In genomic region chr11:107275902-107276301, GRCm38 (mm10) we compare ENCODE assay signal across 9 mouse cellular contexts.
A peak's percentile ranks its signal among the peaks of the same experiment; 100 is the strongest.
DNase-seq lines count a peak whose midpoint lies in the region; ATAC-seq and TF ChIP-seq lines count a peak whose summit lies in the region.
"Had no signal": no experiment of that assay in that cellular context is flagged by ENCODE, and none has a peak within 500 bp of the region (broad histone marks: within the 10 kb centered on the region; RNA-seq: fewer than 3 reads in every experiment).

No protein-coding gene starts in this region.

- TF ChIP-seq POLR2A in kidney, adult 2 months (IDR thresholded peaks at IDR 0.05; ENCODE audit: low read depth, low read length), result no peak
- no peak for TF ChIP-seq POLR2A in lung, adult 2 months (IDR thresholded peaks at IDR 0.05; ENCODE audit: borderline replicate concordance, extremely low read depth, low read depth, low read length)

- H3K27me3 ChIP-seq in forebrain, embryonic 10.5 days (ENCODE audit: poor library complexity, severe bottlenecking), result peaks cover 9% of the 10 kb centered on the region
- no peaks in the 10 kb centered on the region for H3K27me3 ChIP-seq in forebrain, embryonic 15.5 days
- H3K27me3 ChIP-seq in kidney, adult 2 months (replicated peaks; ENCODE audit: control insufficient read depth, insufficient read depth, low read length), result no peaks in the 10 kb centered on the region
- H3K27me3 ChIP-seq: neural tube, embryonic 12.5 days had no signal

- H3K4me1 ChIP-seq in forebrain, embryonic 10.5 days, result peaks cover 66% of the 10 kb centered on the region
- H3K4me1 ChIP-seq in forebrain, embryonic 15.5 days, result peaks cover 22% of the 10 kb centered on the region
- H3K4me1 ChIP-seq in kidney, adult 2 months (ENCODE audit: control insufficient read depth, insufficient read depth, low read length), result peaks cover 15% of the 10 kb centered on the region
- H3K4me1 ChIP-seq in lung, adult 2 months (ENCODE audit: control insufficient read depth, insufficient read depth, low read length), result peaks cover 15% of the 10 kb centered on the region

- no peaks in the 10 kb centered on the region for H3K9me3 ChIP-seq in forebrain, embryonic 10.5 days
- H3K9me3 ChIP-seq in forebrain, embryonic 15.5 days, result no peaks in the 10 kb centered on the region
- H3K9me3 ChIP-seq: neural tube, embryonic 12.5 days had no signal

- peak; percentile 43 for DNase-seq in forebrain, embryonic 10.5 days (ENCODE audit: extremely low spot score, low spot score)
- peak; percentile 56 for DNase-seq in Muller cell, postnatal 12 days (ENCODE audit: inconsistent ontology term)
- DNase-seq in cerebellum, adult 9-11 months, result peak; percentile 80
- peak; percentile 31 for DNase-seq in gastrocnemius, postnatal 10 days
- peak; percentile 83 for DNase-seq in kidney, adult 2 months
- peak; percentile 27 for DNase-seq in lung, adult 2 months
- peak; percentile 58 for DNase-seq in skeletal muscle tissue, adult 2 months (ENCODE audit: low read depth, low spot score)

- no peaks in the 10 kb centered on the region for H3K36me3 ChIP-seq in forebrain, embryonic 10.5 days (replicated peaks)
- no peaks in the 10 kb centered on the region for H3K36me3 ChIP-seq in forebrain, embryonic 15.5 days
- H3K36me3 ChIP-seq in kidney, adult 2 months (ENCODE audit: control insufficient read depth, insufficient read depth, low read length), result no peaks in the 10 kb centered on the region
- H3K36me3 ChIP-seq: neural tube, embryonic 12.5 days had no signal

- WGBS in forebrain, embryonic 10.5 days, result 36% methylated on average over 6 of the region's 6 CpGs
- 25% methylated on average over 6 of the region's 6 CpGs for WGBS in forebrain, embryonic 15.5 days
- WGBS in kidney, adult 2 months, result 26% methylated on average over 6 of the region's 6 CpGs
- 20% methylated on average over 6 of the region's 6 CpGs for WGBS in lung, adult 2 months

- H3K27ac ChIP-seq in forebrain, embryonic 10.5 days, result no peak overlapping the region
- H3K27ac ChIP-seq in forebrain, embryonic 15.5 days (replicated peaks), result no peak overlapping the region
- peak overlapping the region; percentile 54; the same call in 1 of the 2 replicates for H3K27ac ChIP-seq in kidney, adult 2 months (ENCODE audit: insufficient read depth, low read depth, low read length)
- H3K27ac ChIP-seq: neural tube, embryonic 12.5 days had no signal

- no peak overlapping the region for H3K4me2 ChIP-seq in forebrain, embryonic 15.5 days (replicated peaks)
- H3K4me2 ChIP-seq: neural tube, embryonic 12.5 days had no signal

- H3K4me3 ChIP-seq in forebrain, embryonic 10.5 days, result no peak overlapping the region
- H3K4me3 ChIP-seq in forebrain, embryonic 15.5 days, result no peak overlapping the region
- no peak overlapping the region for H3K4me3 ChIP-seq in kidney, adult 2 months (ENCODE audit: insufficient read depth, low read depth, low read length)
- H3K4me3 ChIP-seq in lung, adult 2 months (replicated peaks; ENCODE audit: extremely low read depth, low read depth, low read length), result no peak overlapping the region
- H3K4me3 ChIP-seq: neural tube, embryonic 12.5 days had no signal

- peak; percentile 88 for TF ChIP-seq CTCF in kidney, adult 2 months (conservative IDR thresholded peaks at IDR 0.05; ENCODE audit: insufficient read depth, insufficient read length, low read depth, low read length)
- TF ChIP-seq CTCF in lung, adult 2 months (IDR thresholded peaks at IDR 0.05; ENCODE audit: insufficient read depth, low read length), result peak; percentile 71

- no peak for ATAC-seq in forebrain, embryonic 15.5 days (replicated peaks)

- no peak overlapping the region for H3K9ac ChIP-seq in forebrain, embryonic 15.5 days (replicated peaks)
- H3K9ac ChIP-seq: neural tube, embryonic 12.5 days had no signal

Comparison
In these comparisons a context has a peak if more than half of its experiments do, and no peak if none do; other contexts are left out.
1. DNase-seq: peak in every context shown above with its lines; median percentile 83 in kidney, adult 2 months; 80 in cerebellum, adult 9-11 months; 58 in skeletal muscle tissue, adult 2 months; 56 in Muller cell, postnatal 12 days; 43 in forebrain, embryonic 10.5 days; 31 in gastrocnemius, postnatal 10 days; 27 in lung, adult 2 months.